Mouse (Mus musculus) left cerebral cortex, postnatal 36 days (tissue): ENCODE measurements at regions not wholly inside any gene's neighbourhood (a gene's known extent, or its start where the extent isn't known, plus 50 kb on each side); places are given as distances from the start of the nearest gene placed in this dataset.

Experiments
- DNase-seq, 2 experiments: peaks; one replicate each; pipeline ENCODE4 v3.0.0; 2021 to 2022; ENCODE audit warnings: low spot score in 2 of 2, mixed read lengths in 1 of 2
- intact Hi-C: fragments of 180-260 bp; cut with DNase I; formaldehyde crosslinking; loops from one replicate; pipeline ENCODE4 v1.15.1; 2025

DNA sequence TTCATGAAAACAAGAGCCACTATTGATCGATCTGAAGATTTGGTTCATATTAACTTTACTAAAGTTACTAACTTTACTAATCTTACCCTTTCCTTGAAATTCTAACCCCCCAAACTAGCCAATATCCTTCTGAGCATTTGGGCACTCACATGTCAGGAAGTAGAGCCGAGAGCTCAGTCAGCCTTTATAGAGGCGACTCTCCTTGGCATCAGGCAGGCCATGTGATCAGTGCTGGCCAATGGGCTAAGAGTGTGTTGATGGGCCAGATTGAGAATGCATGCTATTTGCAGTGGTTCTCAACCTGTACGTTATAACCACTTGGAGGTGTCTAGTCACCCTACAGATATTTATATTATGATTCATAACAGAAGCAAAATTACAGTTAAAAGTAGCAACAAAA lies 69.6 kb upstream of the Slc35b4 start:
- no peak for DNase-seq
- intact Hi-C loops, result no loop called here

DNA sequence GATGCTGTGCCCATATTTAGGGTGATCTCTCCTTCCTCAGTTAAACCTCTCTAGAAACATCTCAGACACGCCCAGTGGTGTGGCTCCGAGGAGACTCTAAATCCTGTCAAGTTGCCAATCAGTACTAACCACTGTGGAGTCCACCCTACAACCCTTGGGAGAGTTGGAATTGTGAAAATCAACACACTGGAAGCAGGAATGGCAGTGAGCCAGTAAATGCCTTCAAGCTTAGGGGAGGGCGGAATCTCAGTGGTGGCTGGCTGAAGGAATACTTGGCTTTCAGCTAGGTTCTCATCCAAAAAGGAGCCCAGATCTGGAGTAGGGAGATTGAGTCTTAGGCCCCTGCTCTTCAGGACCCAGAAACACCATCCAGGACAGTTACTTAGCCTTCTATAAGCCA lies 66.1 kb upstream of the Slc35b4 start:
- intact Hi-C loops, result no loop called here
- no peak for DNase-seq

DNA sequence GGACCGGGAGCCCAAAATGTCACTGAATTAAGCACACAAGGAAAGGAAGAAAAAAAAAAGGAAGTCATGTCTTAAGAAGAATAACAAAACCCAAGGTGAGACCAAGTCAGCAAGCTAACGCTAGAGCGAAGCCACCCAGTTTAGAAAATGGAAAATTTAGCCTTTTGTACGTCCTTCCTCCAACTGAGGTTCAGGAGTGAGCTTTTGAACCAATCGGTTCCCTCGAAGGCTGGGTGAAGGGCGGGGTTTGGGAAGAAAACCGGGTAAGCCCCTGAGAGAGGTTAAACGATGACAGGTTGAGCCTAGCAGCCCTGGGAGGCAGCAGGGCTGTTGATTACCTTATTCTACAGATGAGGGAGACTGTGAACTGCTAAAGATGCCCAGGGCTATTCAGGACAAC lies 65.6 kb upstream of the Slc35b4 start:
- DNase-seq, result no peak
- intact Hi-C loops, result no loop called here

DNA sequence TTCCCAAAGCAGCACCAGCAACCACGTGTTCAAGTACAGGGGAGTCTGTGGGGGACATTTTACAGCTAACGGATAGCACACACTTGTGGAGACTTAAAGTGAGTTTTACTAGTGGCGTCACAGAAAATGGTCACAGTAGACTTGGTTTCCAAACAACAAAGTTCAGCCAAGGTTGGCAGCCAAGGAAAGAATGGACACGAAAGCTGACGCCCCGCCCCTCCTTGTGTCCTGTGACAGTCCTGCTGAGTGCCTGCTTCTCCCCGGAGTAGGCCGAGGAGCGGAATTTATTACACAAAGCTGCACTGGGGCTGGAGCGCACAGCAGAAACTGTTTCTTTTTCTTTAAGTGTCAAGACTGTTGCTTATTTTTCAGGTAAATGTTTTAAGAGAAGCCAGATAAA lies 58.2 kb upstream of the Slc35b4 start:
- intact Hi-C loops, result no loop called here
- no peak for DNase-seq

DNA sequence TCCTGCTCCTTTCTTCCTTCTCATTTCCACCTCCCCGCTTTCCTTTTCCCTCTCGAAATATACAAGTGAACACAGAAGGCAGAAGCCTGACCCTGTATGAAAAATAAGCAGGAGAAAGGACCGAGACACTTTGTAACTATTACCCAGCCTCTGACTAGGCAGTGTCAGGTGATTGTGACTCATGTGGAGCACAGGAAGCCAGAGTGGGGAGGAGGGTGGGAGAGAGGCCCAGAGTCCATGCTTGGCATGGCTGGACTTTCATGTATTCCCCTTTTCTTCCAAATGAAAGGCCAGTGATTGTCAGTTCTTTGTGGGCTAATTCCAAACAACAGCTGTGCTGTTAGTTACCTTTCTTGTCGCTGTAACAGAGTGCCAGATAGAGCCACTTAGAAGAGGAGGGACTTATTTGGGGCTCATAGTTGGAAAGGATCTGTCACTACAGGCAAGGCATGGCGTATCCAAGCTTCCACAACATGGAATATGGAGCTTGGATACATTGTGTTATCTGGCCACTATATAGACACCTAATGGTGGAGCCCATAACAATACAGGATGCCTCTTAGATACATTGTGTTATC lies 57.6 kb upstream of the Slc35b4 start:
- no peak for DNase-seq
- intact Hi-C loops, result no loop called here

DNA sequence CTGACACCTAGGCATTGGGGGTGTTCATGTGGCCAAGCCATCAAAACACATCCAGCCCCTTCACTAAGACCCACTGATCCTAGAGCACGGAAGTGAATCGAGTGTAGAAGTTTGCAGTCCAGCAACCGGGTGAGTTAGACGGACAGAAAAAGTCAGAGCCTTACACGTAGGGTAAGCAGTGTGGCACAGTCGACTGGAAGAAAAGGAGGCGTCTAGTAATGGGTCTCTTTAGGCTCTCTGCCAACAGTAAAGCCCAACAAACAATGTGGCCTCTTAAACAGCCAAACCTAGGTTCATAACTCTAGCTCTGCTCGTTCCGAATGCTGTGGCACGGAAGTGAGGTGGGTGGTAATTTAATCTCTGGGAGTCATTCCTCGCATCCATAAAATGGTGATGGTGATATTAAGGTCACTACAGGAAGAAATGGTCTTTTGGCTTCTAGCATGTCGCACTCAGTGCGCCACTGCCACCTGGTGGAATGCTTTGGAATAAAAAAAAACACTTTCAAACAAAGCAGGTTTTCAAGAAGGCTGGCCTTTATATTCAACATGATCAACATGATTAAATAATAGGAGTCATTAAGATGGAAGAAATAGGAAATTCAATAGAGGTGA lies 54.0 kb upstream of the Slc35b4 start:
- intact Hi-C loops, result loop anchor here (2.0 kb wide), 1 partner anchor 26 kb away; no protein-coding TSS in a partner anchor
- DNase-seq, result peak in 1 of 2 experiments; percentile 42

DNA sequence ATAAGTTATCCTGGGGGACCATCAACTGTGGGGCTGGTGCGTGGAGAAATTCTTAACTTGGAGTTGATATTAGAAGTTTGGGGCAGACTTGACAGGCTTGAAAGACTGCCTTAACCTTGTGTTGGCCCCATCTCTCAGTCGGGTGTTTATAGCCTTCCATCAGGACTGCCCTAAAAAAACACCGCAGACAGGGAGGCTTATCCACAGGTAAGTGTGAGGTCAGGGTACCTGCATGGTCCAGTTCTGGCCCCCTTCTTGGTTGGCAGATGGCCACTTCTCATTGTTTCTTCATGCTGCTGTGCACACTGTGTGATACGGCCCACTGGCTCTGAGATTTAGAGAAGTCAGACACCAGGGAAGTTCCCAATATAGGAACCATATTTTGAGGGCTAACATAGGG lies 50.2 kb upstream of the Slc35b4 start:
- DNase-seq, result no peak
- intact Hi-C loops, result no loop called here
